Mouse (Mus musculus) adrenal gland, adult (tissue): ENCODE results near the gene Chst4.

Experiments used
- DNase-seq, 2 experiments: peaks; one replicate each; pipeline ENCODE4 v3.0.0; 2022 to 2023; ENCODE audit warnings: low spot score in 1 of 2; ENCODE audit not compliant: inconsistent age in 2 of 2

Chst4 gene

GRCm38 (mm10) chr8:110039659-110040058, at the start of gene Chst4:
Gene Chst4, minus strand, starts transcription at chr8:110039740.
- DNase-seq = no peak

- no peak for DNase-seq
Observed at GRCm38 (mm10) chr8:110082416-110083105, 43.0 kb upstream of the Chst4 start.

GRCm38 (mm10) chr8:110079282-110080221, 40.0 kb upstream of the Chst4 start, which contains the start of gene Zfp612:
Gene Zfp612, plus strand, starts transcription at chr8:110079746.
- peak; percentile 77 to 87 for DNase-seq

- no peak for DNase-seq
Observed at GRCm38 (mm10) chr8:110074496-110074895, 35.0 kb upstream of the Chst4 start.

GRCm38 (mm10) chr8:110071600-110071999, 32.1 kb upstream of the Chst4 start:
- peak; percentile 55 to 80 for DNase-seq

GRCm38 (mm10) chr8:110069706-110070105, 30.2 kb upstream of the Chst4 start:
- peak in 1 of 2 experiments; percentile 37 for DNase-seq

GRCm38 (mm10) chr8:110065676-110066075, 26.1 kb upstream of the Chst4 start:
- no peak for DNase-seq

- no peak for DNase-seq
Observed at GRCm38 (mm10) chr8:110064606-110065365, 25.2 kb upstream of the Chst4 start.

GRCm38 (mm10) chr8:110064161-110064560, 24.6 kb upstream of the Chst4 start:
- no peak for DNase-seq

GRCm38 (mm10) chr8:110058207-110058606, 18.7 kb upstream of the Chst4 start:
- no peak for DNase-seq

GRCm38 (mm10) chr8:110051208-110051607, 11.7 kb upstream of the Chst4 start:
- DNase-seq = no peak

- DNase-seq = no peak
Observed at GRCm38 (mm10) chr8:110040509-110040908, 969 bp upstream of the Chst4 start.

GRCm38 (mm10) chr8:110039216-110039615, 324 bp downstream of the Chst4 start:
- no peak for DNase-seq

- DNase-seq = peak in 1 of 2 experiments; percentile 31
Observed at GRCm38 (mm10) chr8:110036156-110036555, 3.4 kb downstream of the Chst4 start.

- DNase-seq = no peak
Observed at GRCm38 (mm10) chr8:110034331-110034730, 5.2 kb downstream of the Chst4 start.

GRCm38 (mm10) chr8:110033771-110034170, 5.8 kb downstream of the Chst4 start:
- DNase-seq = peak in 1 of 2 experiments; percentile 29

- DNase-seq = no peak
Observed at GRCm38 (mm10) chr8:110022768-110023344, 16.7 kb downstream of the Chst4 start.

- DNase-seq = no peak
Observed at GRCm38 (mm10) chr8:110022081-110022480, 17.5 kb downstream of the Chst4 start.

- DNase-seq = peak; percentile 49 to 86
Observed at GRCm38 (mm10) chr8:110010868-110011267, 28.7 kb downstream of the Chst4 start.

GRCm38 (mm10) chr8:110008995-110009446, 30.5 kb downstream of the Chst4 start:
- DNase-seq = no peak
